Mouse (Mus musculus) gastrocnemius, postnatal 25 days (tissue): ENCODE results near the gene Clk2. TPM values are rescaled to one million over a fixed set of nuclear protein-coding genes. Genes with fewer than 3 reads are reported as not detected.

Source experiments
- DNase-seq: peaks from one replicate; pipeline ENCODE4 v3.0.0; 2022
- long read RNA-seq, 2 experiments: library from polyadenylated mRNA; stranded (forward); transcript quantifications; one replicate each; pipeline ENCODE4 v2.0.0; 2021
- total RNA-seq, 2 experiments: library from RNA; stranded (reverse); gene quantifications; 1 replicate in 1 of 2; 2 replicates in 1 of 2; pipeline ENCODE4 v1.2.3; 2021

The Clk2 gene
- 10 to 100 TPM; 16.0 to 16.3 TPM for total RNA-seq
- long read RNA-seq, experiment 1, partial matches to known transcripts: 5 of 21 reads
- long read RNA-seq, experiment 1, other reads (novel, unspliced or antisense): 8 of 21 reads
- long read RNA-seq, experiment 2, partial matches to known transcripts: 13 of 34 reads
- long read RNA-seq, experiment 2, other reads (novel, unspliced or antisense): 13 of 34 reads

GRCm38 (mm10) chr3:89164506-89165267 is at the start of gene Clk2:
Gene Clk2 (plus strand): TSS chr3:89164795.
- peak; percentile 95 for DNase-seq

- no peak for DNase-seq
Observed at GRCm38 (mm10) chr3:89115522-89115921, 49.1 kb upstream of the Clk2 start.

GRCm38 (mm10) chr3:89123313-89123712 is 41.3 kb upstream of the Clk2 start:
- peak; percentile 47 for DNase-seq

GRCm38 (mm10) chr3:89124241-89124640 is 40.4 kb upstream of the Clk2 start:
- no peak for DNase-seq

GRCm38 (mm10) chr3:89125981-89126380 is 38.6 kb upstream of the Clk2 start:
- no peak for DNase-seq

GRCm38 (mm10) chr3:89129908-89130307 is 34.7 kb upstream of the Clk2 start:
- no peak for DNase-seq

- DNase-seq: no peak
Observed at GRCm38 (mm10) chr3:89131816-89132215, 32.8 kb upstream of the Clk2 start.

- no peak for DNase-seq
Observed at GRCm38 (mm10) chr3:89132285-89133062, 32.1 kb upstream of the Clk2 start.

- no peak for DNase-seq
Observed at GRCm38 (mm10) chr3:89133063-89133450, 31.5 kb upstream of the Clk2 start.

GRCm38 (mm10) chr3:89133752-89134151 is 30.8 kb upstream of the Clk2 start:
- DNase-seq: no peak

GRCm38 (mm10) chr3:89135958-89136357 is 28.6 kb upstream of the Clk2 start, which contains the start of gene Pklr:
Gene Pklr (plus strand): TSS chr3:89136142.
- no peak for DNase-seq

- DNase-seq: no peak
Observed at GRCm38 (mm10) chr3:89136365-89136764, 28.2 kb upstream of the Clk2 start.

GRCm38 (mm10) chr3:89144821-89145220 is 19.8 kb upstream of the Clk2 start:
- DNase-seq: no peak

- no peak for DNase-seq
Observed at GRCm38 (mm10) chr3:89145566-89145965, 19.0 kb upstream of the Clk2 start.

GRCm38 (mm10) chr3:89147101-89147978 is 17.3 kb upstream of the Clk2 start:
- DNase-seq: no peak

- no peak for DNase-seq
Observed at GRCm38 (mm10) chr3:89147979-89148311, 16.6 kb upstream of the Clk2 start.

- no peak for DNase-seq
Observed at GRCm38 (mm10) chr3:89148567-89148966, 16.0 kb upstream of the Clk2 start.

GRCm38 (mm10) chr3:89152084-89152835 is 12.3 kb upstream of the Clk2 start:
- no peak for DNase-seq

- DNase-seq: no peak
Observed at GRCm38 (mm10) chr3:89156951-89157350, 7.6 kb upstream of the Clk2 start.

GRCm38 (mm10) chr3:89158651-89159050 is 5.9 kb upstream of the Clk2 start:
- no peak for DNase-seq

GRCm38 (mm10) chr3:89159211-89159610 is 5.4 kb upstream of the Clk2 start:
- DNase-seq: no peak
